Mouse (Mus musculus): Measurements from ENCODE around the gene Angptl6.

Angptl6 gene

DNA sequence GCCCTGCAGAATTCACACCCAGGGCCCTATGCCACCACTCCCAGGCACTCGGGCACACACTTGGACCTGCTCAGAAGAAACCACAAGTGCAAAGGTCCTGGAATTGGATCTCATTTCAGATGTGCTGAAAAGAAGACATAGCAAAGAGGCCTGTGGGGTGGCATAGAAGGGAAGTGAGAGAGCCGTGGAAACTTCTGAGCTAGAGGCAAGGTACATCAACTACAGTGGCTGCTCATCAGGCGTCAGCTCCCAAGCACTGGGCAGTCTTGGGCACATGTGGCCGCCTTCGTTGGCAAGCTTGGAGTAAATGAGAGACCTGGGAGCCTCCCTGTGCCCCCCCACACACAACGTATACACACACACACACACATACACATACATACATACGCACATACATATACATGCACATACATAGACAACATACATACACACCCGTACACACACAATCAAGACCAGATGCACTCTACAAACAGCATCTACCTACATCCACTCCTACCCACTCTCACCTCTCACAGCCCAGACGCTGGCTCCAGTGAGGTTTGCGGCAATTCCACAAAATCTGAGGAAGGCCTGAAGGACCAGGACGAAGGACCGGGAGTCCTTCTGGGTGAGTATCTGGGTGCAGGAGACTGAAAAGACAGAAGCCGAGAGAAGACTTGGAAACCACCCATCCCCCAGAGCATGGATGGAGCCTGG lies at the start of gene Angptl6:
Gene Angptl6, minus strand, starts transcription at position 631 of the 696 bp plus-strand sequence.
- no peak for DNase-seq (ENCODE audit: low read depth)

GRCm38 (mm10) chr9:20923258-20923657 lies 43.7 kb upstream of the Angptl6 start:
- DNase-seq (ENCODE audit: low read depth), result peak; percentile 62

DNA sequence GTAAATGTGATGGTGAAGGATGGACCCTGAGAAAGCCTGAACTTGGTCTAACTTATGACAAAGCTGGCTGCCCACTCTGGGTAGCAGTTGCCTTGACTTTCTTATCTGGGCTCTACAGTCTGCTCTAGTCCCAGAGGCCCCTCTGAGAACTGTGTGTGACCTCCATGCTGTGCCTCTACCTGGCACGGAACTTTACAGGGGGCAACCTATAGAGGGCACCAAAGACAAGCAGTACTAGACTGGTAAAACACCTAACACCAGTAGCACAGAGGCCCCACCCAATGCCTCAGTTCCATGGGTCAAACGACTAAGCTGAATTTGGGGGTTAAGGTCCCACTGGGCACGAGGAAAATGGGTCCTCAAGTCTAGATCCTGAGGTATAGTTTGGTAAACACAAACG lies 36.6 kb upstream of the Angptl6 start:
- DNase-seq (ENCODE audit: low read depth), result peak; percentile 53

- no peak for DNase-seq (ENCODE audit: low read depth)
Observed at GRCm38 (mm10) chr9:20909948-20910347, 30.4 kb upstream of the Angptl6 start.

GRCm38 (mm10) chr9:20902174-20902491 lies 22.6 kb upstream of the Angptl6 start:
- DNase-seq (ENCODE audit: low read depth), result no peak

DNA sequence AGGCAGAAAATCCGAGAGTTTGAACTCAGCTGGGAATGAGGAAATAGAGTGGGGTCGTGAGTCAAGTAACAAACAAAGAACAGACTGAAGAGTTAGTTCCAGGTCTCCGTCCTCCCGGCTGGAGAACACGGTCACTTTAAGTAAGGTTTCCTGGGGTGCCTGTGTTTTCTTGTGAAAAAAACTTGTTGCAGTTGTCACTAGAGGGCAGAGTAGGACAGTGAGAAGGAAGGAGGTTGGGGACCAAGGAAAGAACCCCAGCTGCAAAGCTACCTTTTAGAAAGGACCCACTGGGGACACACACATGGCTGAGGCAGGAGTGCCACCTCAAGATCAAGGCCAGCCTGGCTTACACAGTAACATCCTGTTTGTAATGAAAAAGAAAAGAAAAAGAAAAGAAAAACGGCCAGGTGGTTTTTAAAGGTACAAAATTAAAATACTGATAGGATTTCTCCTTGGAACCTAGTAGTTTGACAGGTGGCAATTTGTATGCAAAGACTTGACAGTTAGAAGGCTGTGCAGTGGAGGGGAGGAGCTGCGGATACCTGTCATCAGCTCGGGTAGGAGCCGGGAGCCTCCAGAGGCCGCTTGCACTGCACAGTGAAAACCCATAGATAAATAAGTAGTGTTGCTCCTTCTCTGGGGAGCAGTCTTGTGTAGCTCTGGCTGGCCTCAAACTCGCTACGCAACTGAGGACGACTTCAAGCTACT lies 22.1 kb upstream of the Angptl6 start:
- peak; percentile 82 for DNase-seq (ENCODE audit: low read depth)

GRCm38 (mm10) chr9:20898511-20899073 lies 19.1 kb upstream of the Angptl6 start, which contains the start of gene Eif3g:
Eif3g (minus strand) TSS chr9:20898623.
- peak; percentile 91 for DNase-seq (ENCODE audit: low read depth)

GRCm38 (mm10) chr9:20897736-20898510 lies 18.4 kb upstream of the Angptl6 start:
- DNase-seq (ENCODE audit: low read depth), result no peak

DNA sequence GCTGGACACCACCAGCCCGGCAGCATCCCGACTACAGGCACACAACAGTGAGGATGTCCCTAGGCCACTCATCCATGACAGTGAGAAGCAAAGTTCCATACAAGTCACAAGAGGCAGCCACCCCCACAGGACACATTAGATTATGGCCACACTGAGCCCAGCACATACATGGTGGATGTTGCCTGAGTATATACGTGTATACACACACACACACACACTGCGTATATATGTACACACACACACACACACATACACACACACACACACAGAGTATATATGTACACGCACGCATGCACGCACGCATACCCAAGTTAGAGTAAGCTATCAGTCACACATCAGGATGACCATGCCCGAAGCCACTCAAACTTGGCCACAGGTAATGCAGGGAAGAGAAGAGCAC lies 15.9 kb upstream of the Angptl6 start:
- no peak for DNase-seq (ENCODE audit: low read depth)

DNA sequence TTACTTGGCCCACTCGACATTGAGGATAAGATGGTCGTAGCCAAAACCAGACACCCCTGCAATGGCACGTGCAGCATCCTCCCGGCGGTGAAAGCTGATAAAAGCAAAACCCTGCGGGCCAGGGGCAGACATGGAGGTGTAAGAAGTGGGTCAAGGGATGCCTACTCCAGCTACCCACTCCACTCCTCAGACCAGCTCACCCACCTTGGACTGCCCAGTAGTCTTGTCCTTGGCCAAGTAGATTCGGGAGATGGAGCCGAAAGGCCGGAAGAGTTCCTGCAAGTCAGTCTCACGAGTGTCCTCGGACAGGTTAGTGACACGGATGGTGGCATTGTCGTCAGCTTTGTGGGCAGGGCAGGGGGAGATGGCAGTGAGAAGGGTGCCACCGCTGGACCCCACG lies 15.1 kb upstream of the Angptl6 start:
- DNase-seq (ENCODE audit: low read depth), result no peak

- no peak for DNase-seq (ENCODE audit: low read depth)
Observed at GRCm38 (mm10) chr9:20893590-20894343, 14.2 kb upstream of the Angptl6 start.

GRCm38 (mm10) chr9:20893069-20893468 lies 13.5 kb upstream of the Angptl6 start:
- no peak for DNase-seq (ENCODE audit: low read depth)

GRCm38 (mm10) chr9:20892104-20892653 lies 12.7 kb upstream of the Angptl6 start:
- DNase-seq (ENCODE audit: low read depth), result peak; percentile 46

GRCm38 (mm10) chr9:20891339-20892103 lies 12.0 kb upstream of the Angptl6 start:
- no peak for DNase-seq (ENCODE audit: low read depth)

DNA sequence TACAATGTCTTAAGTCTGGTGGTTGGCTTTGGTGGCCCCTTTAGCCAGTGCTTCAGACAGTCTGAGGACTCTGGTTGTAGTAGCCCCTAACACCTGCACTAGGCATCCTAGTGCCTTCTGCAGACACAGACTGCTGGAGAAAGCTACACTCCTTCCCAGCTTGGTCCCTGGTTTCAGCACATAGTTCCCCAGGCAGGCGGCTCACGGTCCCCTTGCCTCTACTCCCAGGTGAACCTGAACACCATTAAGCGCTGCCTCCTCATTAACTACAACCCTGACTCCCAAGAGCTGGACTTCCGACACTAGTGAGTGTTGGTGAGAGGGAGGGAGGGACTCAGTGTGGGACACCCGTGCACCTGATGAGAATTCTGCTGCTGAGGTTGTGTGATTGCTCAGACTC lies 10.9 kb upstream of the Angptl6 start:
- no peak for DNase-seq (ENCODE audit: low read depth)

- DNase-seq (ENCODE audit: low read depth), result peak; percentile 55
Observed at GRCm38 (mm10) chr9:20889185-20890141, 9.9 kb upstream of the Angptl6 start.

- DNase-seq (ENCODE audit: low read depth), result no peak
Observed at GRCm38 (mm10) chr9:20888386-20888765, 8.8 kb upstream of the Angptl6 start.

DNA sequence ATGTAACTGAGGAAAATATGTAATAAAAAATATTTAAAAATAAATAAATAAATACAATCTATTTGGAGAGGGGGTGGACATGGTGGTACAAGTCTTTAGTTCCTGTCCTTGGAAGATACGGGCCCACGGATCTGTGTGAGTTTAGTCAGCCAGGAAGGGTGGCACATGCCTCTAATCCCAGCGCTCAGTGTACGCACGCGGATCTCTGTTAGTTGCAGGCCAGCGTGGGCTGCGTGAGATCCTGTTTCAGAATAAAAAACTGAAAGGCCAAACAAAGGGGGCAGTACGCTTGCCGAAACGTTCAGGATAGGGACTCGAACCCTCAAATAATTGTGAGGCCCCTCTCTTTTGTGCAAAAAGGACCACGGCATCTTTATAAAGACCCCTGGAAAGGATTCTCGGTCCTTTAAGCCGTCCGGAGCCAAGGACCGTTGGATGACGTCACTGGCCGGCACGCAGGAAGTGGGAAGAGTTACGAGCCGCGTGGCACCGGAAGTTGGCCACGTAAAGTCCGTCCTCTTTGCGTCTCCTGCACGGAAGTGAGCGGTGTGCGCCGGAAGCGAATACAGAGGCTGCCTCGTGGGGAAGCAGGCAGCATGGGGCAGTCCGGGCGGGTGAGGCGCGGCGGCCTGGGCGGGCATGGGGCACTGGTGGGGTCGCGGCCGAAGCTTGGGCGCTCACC lies 8.3 kb upstream of the Angptl6 start, which contains the start of gene Ppan:
Gene Ppan, plus strand, starts transcription at position 472 of the 682 bp plus-strand sequence.
- DNase-seq (ENCODE audit: low read depth), result peak; percentile 99

GRCm38 (mm10) chr9:20887191-20887590 lies 7.7 kb upstream of the Angptl6 start:
- DNase-seq (ENCODE audit: low read depth), result no peak
